Mouse (Mus musculus): Measurements from ENCODE around the gene Foxk1.

Foxk1 gene

GRCm38 (mm10) chr5:142505695-142506423, 104.6 kb downstream of the Foxk1 start:
- ATAC-seq (ENCODE audit: insufficient number of reproducible peaks, low FRiP score, low TSS enrichment) = no peak

DNA sequence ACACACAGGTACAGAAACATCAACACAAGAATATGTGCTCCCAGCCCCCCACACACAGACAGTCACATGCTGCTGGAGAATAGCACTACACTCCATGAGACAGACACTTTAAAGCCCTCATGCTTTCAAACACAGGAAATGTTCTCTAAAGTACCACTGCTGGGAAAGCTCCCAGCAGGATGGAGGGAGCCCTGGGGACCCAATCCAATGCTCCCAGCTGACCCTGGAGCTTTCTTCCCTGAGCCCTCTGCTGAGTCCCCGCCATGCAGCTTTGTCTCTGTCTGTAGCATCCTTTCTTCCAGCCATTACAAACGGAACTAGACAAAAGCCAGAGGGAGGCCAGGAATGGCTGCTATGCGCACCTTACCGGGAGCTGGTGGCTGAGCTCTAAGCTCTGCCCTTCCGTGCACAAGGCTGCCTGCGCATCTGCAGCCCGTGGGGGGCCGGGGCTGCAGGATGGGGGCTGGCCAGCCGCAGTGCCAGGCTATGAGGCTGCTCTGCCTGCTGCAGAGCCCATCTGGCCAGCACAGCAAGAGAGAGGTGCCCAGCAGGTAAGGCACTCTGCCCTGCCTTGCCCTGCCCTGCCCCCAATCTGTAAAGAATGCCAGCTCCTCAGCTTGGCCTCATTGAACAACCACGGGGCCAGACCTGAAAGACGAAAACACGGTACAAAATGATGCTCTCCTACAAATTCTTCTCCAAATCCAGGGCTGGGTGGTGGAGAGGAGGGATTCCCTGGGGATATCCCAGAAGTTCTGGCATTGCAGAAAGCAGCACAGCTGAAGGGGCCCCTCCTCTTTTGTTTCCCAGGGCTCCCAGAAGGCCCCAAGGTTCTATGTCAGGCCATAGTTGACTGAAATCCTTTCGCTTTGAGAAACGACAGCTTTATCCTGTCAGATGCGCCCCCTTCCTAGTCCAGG, 108.1 kb downstream of the Foxk1 start:
- ATAC-seq (ENCODE audit: insufficient number of reproducible peaks, low FRiP score, low TSS enrichment) = peak; percentile 74; the same call in 1 of the 2 replicates

GRCm38 (mm10) chr5:142510061-142510414, 108.7 kb downstream of the Foxk1 start:
- ATAC-seq (ENCODE audit: insufficient number of reproducible peaks, low FRiP score, low TSS enrichment) = no peak
